Mouse (Mus musculus) olfactory bulb, adult 2 months (tissue): ENCODE results near the gene Hpf1.

Experiments used
- CTCF ChIP-seq: fragments of 200-500 bp; IDR thresholded peaks from 2 replicates; pipeline ENCODE4 v1.5.1; 2012; ENCODE audit warnings: low read depth, mild to moderate bottlenecking, low read length, moderate library complexity; ENCODE audit not compliant: insufficient read depth
- POLR2A ChIP-seq: fragments of 200-500 bp; IDR thresholded peaks from 2 replicates; pipeline ENCODE4 v1.6.1; 2012; ENCODE audit warnings: mild to moderate bottlenecking, low read depth, low read length, moderate library complexity; ENCODE audit not compliant: insufficient read depth

DNA sequence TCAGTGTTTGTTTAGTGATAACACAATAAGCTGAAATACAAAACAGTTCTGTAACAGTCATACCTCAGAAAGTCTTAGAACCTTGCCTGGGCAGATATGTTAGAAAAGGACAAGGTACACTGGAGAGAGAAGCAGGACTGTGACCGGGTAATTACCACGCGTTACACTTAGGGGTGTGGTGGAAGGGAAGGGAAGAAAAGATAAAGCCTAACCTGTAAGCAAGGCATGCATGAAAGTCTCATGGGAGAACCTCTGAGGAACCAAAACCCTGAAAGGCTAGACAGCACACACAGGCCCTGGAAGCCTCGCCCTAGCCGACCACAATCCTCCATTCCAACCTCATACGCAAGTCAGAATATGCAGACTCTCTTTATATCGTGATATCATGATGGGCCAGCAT, 66.6 kb downstream of the Hpf1 start:
- TF ChIP-seq CTCF = no peak
- TF ChIP-seq POLR2A = no peak
